Mouse (Mus musculus) olfactory bulb, adult 2 months (tissue): ENCODE data around the gene Tgfb1.

ENCODE experiments used
- CTCF ChIP-seq: fragments of 200-500 bp; IDR thresholded peaks from 2 replicates; pipeline ENCODE4 v1.5.1; 2012; ENCODE audit warnings: low read depth, mild to moderate bottlenecking, low read length, moderate library complexity; ENCODE audit not compliant: insufficient read depth
- POLR2A ChIP-seq: fragments of 200-500 bp; IDR thresholded peaks from 2 replicates; pipeline ENCODE4 v1.6.1; 2012; ENCODE audit warnings: mild to moderate bottlenecking, low read depth, low read length, moderate library complexity; ENCODE audit not compliant: insufficient read depth

DNA sequence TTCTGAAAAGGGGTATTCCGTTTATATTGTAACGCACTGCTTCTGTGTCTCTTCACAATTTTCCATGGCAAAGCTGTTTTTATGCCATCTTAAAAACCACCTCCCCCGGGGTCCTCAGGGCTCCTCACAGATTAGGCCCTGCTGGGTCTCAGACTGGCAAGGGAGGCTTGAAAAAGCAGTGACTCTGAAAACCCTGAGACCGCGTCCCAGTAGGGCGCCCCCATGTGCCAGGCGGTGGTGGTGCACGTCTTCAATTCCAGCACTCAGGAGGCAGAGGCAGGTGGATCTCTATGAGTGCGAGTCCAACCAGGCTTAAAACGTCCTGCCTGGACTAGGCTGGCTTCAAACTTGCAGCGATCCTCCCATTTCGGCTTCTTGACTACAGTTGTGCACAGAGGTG lies 13.9 kb downstream of the Tgfb1 start:
- TF ChIP-seq CTCF (no peak), POLR2A (no peak)
